Mouse (Mus musculus) heart, adult 2 months (tissue): Measurements from ENCODE around the gene Ppp4r3a.

ENCODE experiments used
- EP300 ChIP-seq: fragments of 200-500 bp; IDR thresholded peaks from 2 replicates; pipeline ENCODE4 v1.6.1; 2011; ENCODE audit warnings: low read depth, low read length, control low read depth; ENCODE audit not compliant: insufficient read depth
- POLR2A ChIP-seq: fragments of 200-500 bp; IDR thresholded peaks from 2 replicates; pipeline ENCODE4 v1.6.1; 2011; ENCODE audit warnings: mild to moderate bottlenecking, low read depth, low read length, control low read depth; ENCODE audit not compliant: insufficient read depth

DNA sequence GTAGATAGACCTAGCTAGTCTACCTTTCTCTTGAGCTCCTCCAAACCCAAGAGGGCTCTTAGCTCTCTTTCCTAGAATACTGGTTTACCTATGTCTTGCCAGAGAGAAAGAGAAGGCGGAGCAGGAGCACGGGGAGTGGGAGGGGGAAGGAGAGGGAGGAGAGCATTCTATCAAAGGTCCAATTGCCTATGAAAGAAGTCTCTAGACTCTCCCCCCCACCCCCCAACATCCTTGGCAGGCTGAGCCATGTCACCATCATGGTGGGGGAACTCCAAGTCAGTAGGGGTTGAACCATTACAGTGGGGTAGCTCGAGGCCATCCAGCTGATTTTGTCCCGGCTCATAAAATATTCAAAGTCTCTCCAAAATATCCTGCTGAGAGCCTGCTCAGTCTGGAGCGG is 22.1 kb upstream of the Ppp4r3a start:
- TF ChIP-seq POLR2A (no peak), EP300 (no peak)
